Mouse (Mus musculus) G1E (cell line): ENCODE data around the gene Srpk3. TPM values are rescaled to one million over a fixed set of nuclear protein-coding genes. Genes with fewer than 3 reads are reported as not detected.

Experiments
- ATAC-seq: 2 replicates; pipeline ENCODE4 v1.8.0; 2016; ENCODE audit warnings: mild to moderate bottlenecking; ENCODE audit not compliant: insufficient number of reproducible peaks, poor library complexity, low FRiP score, severe bottlenecking; ENCODE audit errors: extremely low read depth
- DNase-seq: peaks from one replicate; pipeline ENCODE4 v3.0.0; 2012; ENCODE audit warnings: low spot score
- H3K27me3 ChIP-seq: 2 replicates; pipeline ENCODE4 v1.6.1; 2012; ENCODE audit warnings: mild to moderate bottlenecking, low read length, inconsistent platforms; ENCODE audit not compliant: insufficient read depth
- H3K36me3 ChIP-seq: replicated peaks from 2 replicates; pipeline ENCODE3; 2012; ENCODE audit warnings: mild to moderate bottlenecking, inconsistent platforms
- H3K4me1 ChIP-seq: 2 replicates; pipeline ENCODE4 v1.6.1; 2012; ENCODE audit warnings: low read depth, low read length, inconsistent platforms, mixed read lengths; ENCODE audit not compliant: insufficient read depth
- H3K4me3 ChIP-seq: 2 replicates; pipeline ENCODE4 v1.5.1; 2012; ENCODE audit warnings: low read depth, mild to moderate bottlenecking, inconsistent platforms, low read length, moderate library complexity, mixed read lengths
- H3K9me3 ChIP-seq: replicated peaks from 2 replicates; pipeline ENCODE4 v1.6.1; 2012; ENCODE audit warnings: inconsistent platforms
- CTCF ChIP-seq: IDR thresholded peaks from 2 replicates; pipeline ENCODE4 v1.5.1; 2012; ENCODE audit warnings: low read depth, low read length, inconsistent platforms, mixed read lengths
- GATA1 ChIP-seq: IDR thresholded peaks from 2 replicates; pipeline ENCODE4 v1.6.1; 2012; ENCODE audit warnings: borderline replicate concordance, low read length, inconsistent platforms, mixed read lengths
- GATA2 ChIP-seq: IDR thresholded peaks from 2 replicates; pipeline ENCODE4 v1.6.1; 2012; ENCODE audit warnings: low read depth, low read length, inconsistent platforms, borderline replicate concordance
- POLR2AphosphoS5 ChIP-seq: IDR thresholded peaks from 2 replicates; pipeline ENCODE4 v1.6.1; 2012; ENCODE audit warnings: low read depth, low read length, inconsistent platforms; ENCODE audit not compliant: insufficient replicate concordance
- TAL1 ChIP-seq: conservative IDR thresholded peaks from 2 replicates; pipeline ENCODE4 v1.6.1; 2012; ENCODE audit warnings: low read depth, low read length, inconsistent platforms, mixed read lengths
- polyA plus RNA-seq: library from polyadenylated mRNA; stranded (reverse); fragments of >175 nt; gene quantifications from 2 replicates; pipeline ENCODE4 v1.2.3, GENCODE M21; 2012
- total RNA-seq, 2 experiments: library from RNA; stranded (forward) in 1 of 2; stranded (reverse) in 1 of 2; fragments of 200-1000 nt in 1 of 2; fragments of >200 nt in 1 of 2; fragmentation: Nextera tagmentation in 1 of 2; gene quantifications; 2 replicates each; pipeline ENCODE4 v1.2.3; 2014 to 2017

Srpk3 gene
- total and polyA plus RNA-seq, 3 experiments: 0.44 TPM; not detected in 2

GRCm38 (mm10) chrX:73824185-73825151 lies 50.3 kb downstream of the Srpk3 start, which contains the start of gene Pdzd4:
Pdzd4 (minus strand) TSS chrX:73824969.
- DNase-seq (no peak), ATAC-seq (no peak)
- TF ChIP-seq TAL1 (no peak), POLR2AphosphoS5 (no peak), GATA2 (no peak), CTCF (no peak), GATA1 (no peak)
- Histone ChIP-seq H3K9me3 (no peaks in the 10 kb centered on the region), H3K4me1 (no peaks in the 10 kb centered on the region), H3K36me3 (no peaks in the 10 kb centered on the region), H3K27me3 (peaks cover 23% of the 10 kb centered on the region; the same call in 1 of the 2 replicates), H3K4me3 (no peak within 1 kb of the TSS)

Other genes with a start within 250 kb of the Srpk3 start
- gene Dusp9, start 135.0 kb upstream of the Srpk3 start, total RNA-seq (2014; fragmentation: Nextera tagmentation): not detected in 2 replicates
- gene Dusp9, start 135.0 kb upstream of the Srpk3 start, total RNA-seq (2017): 0.16 and 0.23 TPM in 2 replicates
- 0.23 and 0.24 TPM in 2 replicates for gene Dusp9, start 135.0 kb upstream of the Srpk3 start, polyA plus RNA-seq
- not detected in 2 replicates for gene Pnck, start 114.3 kb upstream of the Srpk3 start, total RNA-seq (2014; fragmentation: Nextera tagmentation)
- not detected in 2 replicates for gene Pnck, start 114.3 kb upstream of the Srpk3 start, total RNA-seq (2017)
- not detected in 2 replicates for gene Pnck, start 114.3 kb upstream of the Srpk3 start, polyA plus RNA-seq
- 4.1 and 6.1 TPM in 2 replicates for gene Slc6a8, start 101.3 kb upstream of the Srpk3 start, total RNA-seq (2014; fragmentation: Nextera tagmentation)
- gene Slc6a8, start 101.3 kb upstream of the Srpk3 start, total RNA-seq (2017): 9.9 and 12.7 TPM in 2 replicates
- 1.6 and 2.1 TPM in 2 replicates for gene Slc6a8, start 101.3 kb upstream of the Srpk3 start, polyA plus RNA-seq
- 83.2 and 98.4 TPM in 2 replicates for gene Bcap31, start 58.2 kb upstream of the Srpk3 start, total RNA-seq (2014; fragmentation: Nextera tagmentation)
- 215 and 222 TPM in 2 replicates for gene Bcap31, start 58.2 kb upstream of the Srpk3 start, total RNA-seq (2017)
- gene Bcap31, start 58.2 kb upstream of the Srpk3 start, polyA plus RNA-seq: 13.5 and 16.0 TPM in 2 replicates
- gene Abcd1, start 57.8 kb upstream of the Srpk3 start, total RNA-seq (2014; fragmentation: Nextera tagmentation): 15.8 and 17.1 TPM in 2 replicates
- gene Abcd1, start 57.8 kb upstream of the Srpk3 start, total RNA-seq (2017): 6.3 and 7.0 TPM in 2 replicates
- gene Abcd1, start 57.8 kb upstream of the Srpk3 start, polyA plus RNA-seq: 17.6 and 19.4 TPM in 2 replicates
- gene Plxnb3, start 17.3 kb upstream of the Srpk3 start, total RNA-seq (2014; fragmentation: Nextera tagmentation): not detected in 2 replicates
- 0.93 and 0.98 TPM in 2 replicates for gene Plxnb3, start 17.3 kb upstream of the Srpk3 start, total RNA-seq (2017)
- gene Plxnb3, start 17.3 kb upstream of the Srpk3 start, polyA plus RNA-seq: 0.02 TPM in 1 of 2 replicates, not detected in the other
- 378 and 393 TPM in 2 replicates for gene Idh3g, start 12.5 kb downstream of the Srpk3 start, total RNA-seq (2014; fragmentation: Nextera tagmentation)
- gene Idh3g, start 12.5 kb downstream of the Srpk3 start, total RNA-seq (2017): 179 and 187 TPM in 2 replicates
- gene Idh3g, start 12.5 kb downstream of the Srpk3 start, polyA plus RNA-seq: 27.0 and 37.5 TPM in 2 replicates
- gene Ssr4, start 12.6 kb downstream of the Srpk3 start, total RNA-seq (2014; fragmentation: Nextera tagmentation): 92.3 and 120 TPM in 2 replicates
- gene Ssr4, start 12.6 kb downstream of the Srpk3 start, total RNA-seq (2017): 138 and 184 TPM in 2 replicates
- 9.0 and 12.4 TPM in 2 replicates for gene Ssr4, start 12.6 kb downstream of the Srpk3 start, polyA plus RNA-seq
- not detected in 2 replicates for gene Pdzd4, start 50.6 kb downstream of the Srpk3 start, total RNA-seq (2014; fragmentation: Nextera tagmentation)
- gene Pdzd4, start 50.6 kb downstream of the Srpk3 start, total RNA-seq (2017): 0.05 and 0.06 TPM in 2 replicates
- 0.04 TPM in 1 of 2 replicates, not detected in the other for gene Pdzd4, start 50.6 kb downstream of the Srpk3 start, polyA plus RNA-seq
- gene Avpr2, start 117.7 kb downstream of the Srpk3 start, total RNA-seq (2014; fragmentation: Nextera tagmentation): not detected in 2 replicates
- gene Avpr2, start 117.7 kb downstream of the Srpk3 start, total RNA-seq (2017): not detected in 2 replicates
- gene Avpr2, start 117.7 kb downstream of the Srpk3 start, polyA plus RNA-seq: not detected in 2 replicates
- not detected in 2 replicates for gene L1cam, start 121.7 kb downstream of the Srpk3 start, total RNA-seq (2014; fragmentation: Nextera tagmentation)
- gene L1cam, start 121.7 kb downstream of the Srpk3 start, total RNA-seq (2017): 0.05 TPM in 1 of 2 replicates, not detected in the other
- gene L1cam, start 121.7 kb downstream of the Srpk3 start, polyA plus RNA-seq: 0.05 TPM in 1 of 2 replicates, not detected in the other
- gene Arhgap4, start 147.5 kb downstream of the Srpk3 start, total RNA-seq (2014; fragmentation: Nextera tagmentation): 5.0 and 5.1 TPM in 2 replicates
- 2.1 and 3.8 TPM in 2 replicates for gene Arhgap4, start 147.5 kb downstream of the Srpk3 start, total RNA-seq (2017)
- gene Arhgap4, start 147.5 kb downstream of the Srpk3 start, polyA plus RNA-seq: 1.5 and 1.7 TPM in 2 replicates
- 55.9 and 61.9 TPM in 2 replicates for gene Naa10, start 147.5 kb downstream of the Srpk3 start, total RNA-seq (2014; fragmentation: Nextera tagmentation)
- gene Naa10, start 147.5 kb downstream of the Srpk3 start, total RNA-seq (2017): 85.4 and 105 TPM in 2 replicates
- 171 and 192 TPM in 2 replicates for gene Naa10, start 147.5 kb downstream of the Srpk3 start, polyA plus RNA-seq
- 39.2 and 42.7 TPM in 2 replicates for gene Renbp, start 156.4 kb downstream of the Srpk3 start, total RNA-seq (2014; fragmentation: Nextera tagmentation)
- gene Renbp, start 156.4 kb downstream of the Srpk3 start, total RNA-seq (2017): 196 and 201 TPM in 2 replicates
- gene Renbp, start 156.4 kb downstream of the Srpk3 start, polyA plus RNA-seq: 80.1 and 139 TPM in 2 replicates
- gene Hcfc1, start 192.0 kb downstream of the Srpk3 start, total RNA-seq (2014; fragmentation: Nextera tagmentation): 222 and 230 TPM in 2 replicates
- 40.8 and 47.3 TPM in 2 replicates for gene Hcfc1, start 192.0 kb downstream of the Srpk3 start, total RNA-seq (2017)
- gene Hcfc1, start 192.0 kb downstream of the Srpk3 start, polyA plus RNA-seq: 148 and 184 TPM in 2 replicates
- 76.7 and 101 TPM in 2 replicates for gene Irak1, start 249.5 kb downstream of the Srpk3 start, total RNA-seq (2014; fragmentation: Nextera tagmentation)
- 35.4 and 39.7 TPM in 2 replicates for gene Irak1, start 249.5 kb downstream of the Srpk3 start, total RNA-seq (2017)
- gene Irak1, start 249.5 kb downstream of the Srpk3 start, polyA plus RNA-seq: 270 and 286 TPM in 2 replicates